Mouse (Mus musculus) bone marrow macrophage, adult 2 months (primary cell): ENCODE measurements around the gene Ugt1a6b.
"Not testable (repeated sequence)": the region's sequence is repeated elsewhere in the genome, so short reads cannot be mapped to it uniquely, and the experiment has no call there.

Source experiments
- CTCF ChIP-seq: IDR thresholded peaks from 2 replicates; pipeline ENCODE4 v1.5.1; 2012; ENCODE audit warnings: low read depth, mild to moderate bottlenecking, low read length, moderate library complexity
- POLR2A ChIP-seq: IDR thresholded peaks from 2 replicates; pipeline ENCODE4 v1.6.1; 2012; ENCODE audit warnings: mild to moderate bottlenecking, low read depth, low read length, borderline replicate concordance

DNA sequence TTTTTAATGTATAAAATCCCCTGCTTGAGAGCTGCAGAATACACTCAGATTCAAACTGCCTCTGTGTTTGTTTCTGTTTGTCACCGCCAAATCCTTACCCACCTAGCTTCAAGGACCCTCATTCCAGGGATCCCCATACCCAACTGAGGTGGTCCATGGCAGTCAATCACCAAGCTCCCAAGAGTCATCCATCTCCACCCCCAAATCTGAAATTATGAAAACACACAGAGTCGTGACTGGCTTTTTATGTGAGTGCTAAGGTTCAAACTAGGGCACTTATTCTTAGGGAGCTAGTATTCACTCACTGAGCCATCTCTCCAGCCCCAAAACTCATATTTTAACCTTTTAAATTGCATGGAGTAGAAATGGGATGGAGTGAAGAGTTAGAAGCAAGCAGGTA, 122.2 kb downstream of the Ugt1a6b start:
- not testable (repeated sequence) for TF ChIP-seq POLR2A, CTCF
